Mouse (Mus musculus) cerebellum, adult 2 months (tissue): ENCODE results near the gene Btg3.

ENCODE experiments used
- CTCF ChIP-seq: fragments of 200-500 bp; IDR thresholded peaks from 2 replicates; pipeline ENCODE4 v1.5.1; 2011; ENCODE audit warnings: low read depth, mild to moderate bottlenecking, control low read depth, low read length, moderate library complexity, borderline replicate concordance; ENCODE audit not compliant: insufficient read depth
- POLR2A ChIP-seq: fragments of 200-500 bp; IDR thresholded peaks from 2 replicates; pipeline ENCODE4 v1.6.1; 2011; ENCODE audit warnings: low read length, control low read depth, borderline replicate concordance; ENCODE audit not compliant: insufficient read depth

DNA sequence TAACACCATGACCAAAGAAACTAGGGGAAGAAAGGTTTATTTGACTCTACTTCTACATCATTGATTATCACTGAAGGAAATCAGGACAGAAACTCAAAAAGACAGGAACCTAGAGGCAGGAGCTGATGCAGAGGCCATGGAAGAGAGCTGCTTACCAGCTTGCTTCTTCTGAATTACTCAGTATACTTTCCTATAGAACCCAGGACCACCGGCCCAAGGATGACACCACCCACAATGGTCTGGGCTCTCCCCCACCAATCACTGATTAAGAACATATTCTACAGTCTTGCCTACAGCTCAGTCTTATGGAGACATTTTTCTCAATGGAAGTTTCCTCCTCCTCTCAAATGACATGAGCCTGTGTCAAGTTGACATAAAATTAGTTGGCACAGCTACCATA is 82.9 kb downstream of the Btg3 start:
- TF ChIP-seq POLR2A (no peak), CTCF (no peak)
